Mouse (Mus musculus) G1E (cell line): ENCODE results near the gene Cpb1.

Experiments used
- CTCF ChIP-seq: IDR thresholded peaks from 2 replicates; pipeline ENCODE4 v1.5.1; 2012; ENCODE audit warnings: low read depth, low read length, inconsistent platforms, mixed read lengths
- GATA1 ChIP-seq: IDR thresholded peaks from 2 replicates; pipeline ENCODE4 v1.6.1; 2012; ENCODE audit warnings: borderline replicate concordance, low read length, inconsistent platforms, mixed read lengths
- GATA2 ChIP-seq: IDR thresholded peaks from 2 replicates; pipeline ENCODE4 v1.6.1; 2012; ENCODE audit warnings: low read depth, low read length, inconsistent platforms, borderline replicate concordance
- POLR2AphosphoS5 ChIP-seq: IDR thresholded peaks from 2 replicates; pipeline ENCODE4 v1.6.1; 2012; ENCODE audit warnings: low read depth, low read length, inconsistent platforms; ENCODE audit not compliant: insufficient replicate concordance

- no peak for TF ChIP-seq CTCF
- TF ChIP-seq POLR2AphosphoS5, result no peak
- no peak for TF ChIP-seq GATA1
- no peak for TF ChIP-seq GATA2
Measured at GRCm38 (mm10) chr3:20281796-20282195, 6.3 kb upstream of the Cpb1 start.
